Mouse (Mus musculus): ENCODE results near the gene Hoxd1. TPM values are rescaled to one million over a fixed set of nuclear protein-coding genes. Genes with fewer than 3 reads are reported as not detected.
A peak's percentile ranks its signal among the peaks of the same experiment; 100 is the strongest.

Hoxd1 gene
- total RNA-seq, 2 experiments from 2014 or later: not detected

DNA sequence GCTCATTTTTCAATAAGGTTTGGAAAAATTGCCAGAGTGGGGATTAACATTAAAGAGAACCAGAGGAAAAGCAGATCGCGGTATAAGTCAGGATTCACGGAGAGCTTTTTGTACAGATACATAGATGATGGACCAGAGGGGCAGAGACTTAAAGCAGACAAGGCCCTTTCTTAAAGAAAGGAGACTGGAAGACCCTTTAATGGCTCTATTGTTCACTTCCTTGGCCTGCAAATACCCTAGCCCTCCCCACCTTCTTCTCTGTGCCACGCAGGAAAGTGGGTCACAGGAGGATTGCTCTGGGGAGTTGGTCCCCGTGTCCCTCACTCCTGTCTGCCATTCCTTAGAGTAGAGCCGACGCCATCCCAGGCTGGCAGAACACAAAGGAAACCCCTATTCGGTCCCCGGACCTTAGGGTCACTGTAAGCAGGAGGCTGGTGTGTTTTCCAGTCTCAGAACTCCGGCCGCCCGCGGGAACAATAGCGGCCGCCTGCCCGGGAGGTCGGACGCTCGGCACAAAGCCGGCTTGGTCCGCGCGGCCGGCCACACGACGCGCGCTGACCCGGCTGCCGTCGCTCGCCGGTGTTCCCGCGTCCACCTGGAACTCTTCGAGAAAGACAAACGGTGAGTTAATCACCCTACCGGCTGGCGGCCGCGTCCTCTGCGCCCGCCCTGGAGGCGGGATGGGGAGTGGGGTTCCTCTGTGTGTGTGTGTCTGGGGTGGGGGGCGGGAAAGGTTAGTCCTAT is 10.2 kb upstream of the Hoxd1 start:
- no peak overlapping the region for H3K4me3 ChIP-seq
- no peak for TF ChIP-seq CTCF (IDR thresholded peaks at IDR 0.05)
- H3K27ac ChIP-seq: no peak overlapping the region
- no peak for DNase-seq (ENCODE audit: extremely low spot score in 1 of 2, low spot score in 2 of 2)
- intact Hi-C loops (cut with DNase I): no loop called here

- no peak for TF ChIP-seq CTCF (IDR thresholded peaks at IDR 0.05)
These were observed 9.6 kb upstream of the Hoxd1 start for GRCm38 (mm10) chr2:74753175-74753523.

DNA sequence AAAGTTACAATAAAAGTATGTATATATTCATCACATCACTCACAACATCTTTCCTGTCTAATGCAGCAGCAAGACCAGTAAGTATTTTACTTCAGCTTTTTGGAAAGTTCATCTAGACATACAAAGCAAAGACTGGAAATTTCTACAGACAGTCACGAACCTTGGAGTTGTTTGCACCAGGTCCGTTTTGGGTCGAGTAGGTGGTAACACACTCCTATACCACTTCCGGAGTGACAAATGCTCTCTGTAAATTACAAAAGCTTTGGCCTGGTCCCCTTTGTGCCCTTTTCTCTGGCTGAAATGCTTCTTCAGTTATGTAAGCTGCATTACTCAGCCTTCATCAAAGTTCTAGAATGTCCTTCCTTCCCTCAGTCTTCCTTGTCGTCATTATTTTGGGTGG is 9.1 kb upstream of the Hoxd1 start:
- Histone ChIP-seq H3K27ac (no peak overlapping the region), H3K4me3 (no peak overlapping the region)
- no peak for TF ChIP-seq CTCF (IDR thresholded peaks at IDR 0.05)
- intact Hi-C loops (cut with DNase I): no loop called here
- DNase-seq (ENCODE audit: extremely low spot score in 1 of 2, low spot score in 2 of 2): no peak

More at GRCm38 (mm10) chr2:74753175-74753523, 9.6 kb upstream of the Hoxd1 start:
- H3K4me3 ChIP-seq: no peak overlapping the region
- no peak for DNase-seq (ENCODE audit: extremely low spot score in 1 of 2, low spot score in 2 of 2)
- H3K27ac ChIP-seq: no peak overlapping the region
- intact Hi-C loops (cut with DNase I): no loop called here

DNA sequence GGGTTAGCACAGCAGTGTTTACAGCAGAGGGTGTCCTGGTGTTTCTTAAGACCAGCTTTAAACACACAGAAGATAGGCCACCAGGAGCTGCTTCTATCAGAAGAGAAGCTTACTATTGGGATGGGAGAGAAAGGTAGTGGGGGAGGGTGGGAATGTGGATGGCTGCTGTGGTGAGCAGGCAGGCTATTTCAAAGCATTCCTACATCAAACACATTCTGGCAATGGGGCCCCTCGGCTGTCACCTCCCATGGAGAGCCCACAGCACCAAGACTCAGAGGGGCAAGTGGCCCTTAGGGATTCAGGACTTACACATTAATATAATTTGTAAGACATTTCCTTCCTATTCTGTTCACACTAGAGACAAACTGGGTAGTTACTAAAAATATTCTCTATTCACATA is 2.6 kb upstream of the Hoxd1 start:
- intact Hi-C loops (cut with DNase I): no loop called here

DNA sequence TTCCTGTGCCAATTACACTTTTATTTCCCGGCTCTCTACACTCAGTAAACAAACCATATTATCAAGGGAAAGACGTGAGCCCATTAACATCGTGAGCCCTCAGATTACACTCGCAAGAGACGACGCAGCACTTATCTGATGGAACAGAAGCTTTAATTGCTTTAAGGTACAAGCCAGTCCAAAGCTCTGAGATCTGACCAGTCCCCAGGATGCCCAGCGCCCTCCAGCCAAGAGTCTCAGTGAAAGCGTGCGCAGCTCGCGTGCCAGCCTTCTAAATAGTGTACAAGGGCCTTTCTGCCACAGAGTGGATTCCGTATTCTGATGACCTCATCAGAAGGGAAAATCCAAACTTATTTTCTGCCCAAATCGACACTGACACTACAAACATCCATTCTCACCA is 839 bp upstream of the Hoxd1 start:
- no peak for DNase-seq (ENCODE audit: extremely low spot score in 1 of 2, low spot score in 2 of 2)
- Histone ChIP-seq H3K4me3 (no peak overlapping the region), H3K27ac (no peak overlapping the region)
- no peak for TF ChIP-seq CTCF (IDR thresholded peaks at IDR 0.05)
- intact Hi-C loops (cut with DNase I): no loop called here

More for the DNA sequence above, 2.6 kb upstream of the Hoxd1 start:
- no peak overlapping the region for H3K4me3 ChIP-seq
- DNase-seq (ENCODE audit: extremely low spot score in 1 of 2, low spot score in 2 of 2): no peak
- no peak for TF ChIP-seq CTCF (IDR thresholded peaks at IDR 0.05)
- H3K27ac ChIP-seq: no peak overlapping the region

DNA sequence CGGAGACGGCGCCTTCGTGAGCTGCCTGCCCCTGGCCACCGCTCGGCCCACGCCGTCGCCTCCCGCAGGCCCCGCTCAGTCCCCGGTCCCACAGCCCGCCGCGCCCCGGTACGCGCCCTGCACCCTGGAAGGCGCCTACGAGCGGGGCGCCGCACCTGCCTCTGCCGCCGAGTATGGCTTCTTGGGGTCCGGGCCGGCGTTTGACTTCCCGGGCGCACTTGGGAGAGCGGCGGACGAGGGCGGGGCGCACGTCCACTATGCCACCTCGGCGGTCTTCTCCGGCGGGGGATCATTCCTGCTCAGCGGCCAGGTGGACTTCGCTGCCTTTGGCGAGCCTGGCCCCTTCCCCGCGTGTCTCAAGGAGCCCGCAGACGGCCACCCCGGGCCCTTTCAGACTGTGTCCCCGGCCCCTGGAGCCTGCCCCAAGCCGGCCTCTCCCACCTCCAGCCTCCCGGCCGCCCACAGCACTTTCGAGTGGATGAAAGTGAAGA is 510 bp downstream of the Hoxd1 start:
- no peak for DNase-seq (ENCODE audit: extremely low spot score in 1 of 2, low spot score in 2 of 2)
- no peak for TF ChIP-seq CTCF (IDR thresholded peaks at IDR 0.05)
- intact Hi-C loops (cut with DNase I): no loop called here
- H3K27ac ChIP-seq: no peak overlapping the region
- peak overlapping the region; percentile 46 for H3K4me3 ChIP-seq

DNA sequence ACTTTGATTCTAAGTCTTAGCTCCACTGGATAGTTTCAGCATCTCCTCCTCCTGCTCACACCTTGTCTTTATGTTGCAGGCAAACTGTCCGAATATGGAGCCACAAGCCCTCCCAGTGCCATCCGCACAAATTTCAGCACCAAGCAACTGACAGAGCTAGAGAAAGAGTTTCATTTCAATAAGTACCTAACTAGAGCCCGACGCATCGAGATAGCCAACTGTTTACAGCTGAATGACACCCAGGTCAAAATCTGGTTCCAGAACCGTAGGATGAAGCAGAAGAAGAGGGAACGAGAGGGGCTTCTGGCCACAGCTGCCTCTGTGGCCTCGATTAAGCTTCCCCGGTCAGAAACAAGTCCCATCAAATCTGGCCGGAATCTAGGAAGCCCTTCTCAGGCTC is 1.2 kb downstream of the Hoxd1 start:
- no peak overlapping the region for H3K27ac ChIP-seq
- intact Hi-C loops (cut with DNase I): no loop called here
- H3K4me3 ChIP-seq: no peak overlapping the region
- no peak for DNase-seq (ENCODE audit: extremely low spot score in 1 of 2, low spot score in 2 of 2)
- TF ChIP-seq CTCF (IDR thresholded peaks at IDR 0.05): no peak

DNA sequence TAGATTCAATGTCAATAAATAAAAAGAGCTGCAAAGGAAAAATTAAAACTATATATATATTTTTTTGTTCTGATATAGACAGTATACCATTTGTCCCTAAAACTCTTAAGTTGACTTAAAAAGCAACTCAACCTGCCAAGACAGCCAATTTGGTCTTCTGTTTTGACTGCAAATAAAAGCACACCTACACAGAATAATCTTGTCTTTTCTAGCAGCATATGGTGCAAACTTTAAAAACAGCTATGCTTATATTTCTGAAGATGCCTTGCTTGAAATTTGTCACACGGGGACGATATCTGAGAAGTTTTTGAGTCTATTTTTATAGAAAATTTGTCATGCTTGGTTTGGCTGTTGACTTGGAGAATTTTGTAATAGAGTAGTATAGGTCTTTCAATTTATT is 11.6 kb downstream of the Hoxd1 start:
- Histone ChIP-seq H3K4me3 (no peak overlapping the region), H3K27ac (no peak overlapping the region)
- intact Hi-C loops (cut with DNase I): loop anchor here (5.0 kb wide), 1 partner anchor 48 kb away; no protein-coding TSS in a partner anchor
- TF ChIP-seq CTCF (IDR thresholded peaks at IDR 0.05): no peak
- DNase-seq (ENCODE audit: extremely low spot score in 1 of 2, low spot score in 2 of 2): no peak

- no peak for DNase-seq (ENCODE audit: extremely low spot score in 1 of 2, low spot score in 2 of 2)
- intact Hi-C loops (cut with DNase I): no loop called here
These were observed 14.9 kb downstream of the Hoxd1 start for GRCm38 (mm10) chr2:74777536-74778275.

GRCm38 (mm10) chr2:74781386-74781785 is 18.6 kb downstream of the Hoxd1 start:
- intact Hi-C loops (cut with DNase I): no loop called here
- H3K27ac ChIP-seq: no peak overlapping the region
- no peak for DNase-seq (ENCODE audit: extremely low spot score in 1 of 2, low spot score in 2 of 2)
- H3K4me3 ChIP-seq: no peak overlapping the region
- no peak for TF ChIP-seq CTCF (IDR thresholded peaks at IDR 0.05)

More at GRCm38 (mm10) chr2:74777536-74778275, 14.9 kb downstream of the Hoxd1 start:
- Histone ChIP-seq H3K4me3 (no peak overlapping the region), H3K27ac (no peak overlapping the region)
- no peak for TF ChIP-seq CTCF (IDR thresholded peaks at IDR 0.05)

DNA sequence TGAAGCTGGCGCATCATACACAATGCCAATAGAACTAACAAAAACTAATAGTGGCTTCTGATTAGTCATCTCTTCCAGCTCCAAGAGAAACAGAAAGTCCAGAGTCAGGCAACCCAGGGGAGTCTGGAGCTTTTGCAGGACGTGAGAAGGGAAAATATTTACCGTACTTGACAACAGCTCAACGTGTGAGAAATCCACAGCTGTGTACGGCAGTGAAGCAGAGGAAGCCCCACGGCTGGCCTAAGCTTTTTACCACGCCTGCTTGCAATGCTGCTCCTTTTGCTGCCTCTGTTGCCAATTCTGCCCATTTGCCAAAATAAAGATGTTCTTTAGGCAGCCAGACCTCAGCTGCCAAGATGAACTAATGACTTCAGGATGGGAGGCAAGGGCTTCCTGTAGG is 32.8 kb downstream of the Hoxd1 start:
- no peak for TF ChIP-seq CTCF (IDR thresholded peaks at IDR 0.05)
- intact Hi-C loops (cut with DNase I): no loop called here
- H3K27ac ChIP-seq: no peak overlapping the region
- H3K4me3 ChIP-seq: no peak overlapping the region
- no peak for DNase-seq (ENCODE audit: extremely low spot score in 1 of 2, low spot score in 2 of 2)

- H3K4me3 ChIP-seq: no peak overlapping the region
- TF ChIP-seq CTCF (IDR thresholded peaks at IDR 0.05): no peak
- DNase-seq (ENCODE audit: extremely low spot score in 1 of 2, low spot score in 2 of 2): no peak
- intact Hi-C loops (cut with DNase I): no loop called here
- H3K27ac ChIP-seq: no peak overlapping the region
These were observed 45.7 kb downstream of the Hoxd1 start for GRCm38 (mm10) chr2:74808431-74808830.

Small RNAs within 50 kb of the gene (microRNA-seq; reads per million reads assigned to microRNA genes)
- gene Mir10b: 12.4 to 26.8 reads per million in 2 experiments

Other genes starting within 250 kb of the Hoxd1 start
- gene Lnpk, start 183.5 kb upstream of the Hoxd1 start, total RNA-seq (2021): 10 to 100 TPM; 73.0 to 75.9 TPM
- not detected for gene Evx2, start 103.4 kb upstream of the Hoxd1 start, total RNA-seq (2021)
- not detected for gene Hoxd13, start 94.7 kb upstream of the Hoxd1 start, total RNA-seq (2021)
- not detected for gene Hoxd12, start 88.0 kb upstream of the Hoxd1 start, total RNA-seq (2021)
- gene Hoxd11, start 83.4 kb upstream of the Hoxd1 start, total RNA-seq (2021): not detected
- gene Hoxd10, start 71.1 kb upstream of the Hoxd1 start, total RNA-seq (2021): not detected
- not detected for gene Hoxd9, start 65.3 kb upstream of the Hoxd1 start, total RNA-seq (2021)
- gene Hoxd8, start 58.4 kb upstream of the Hoxd1 start, total RNA-seq (2021): not detected
- not detected for gene Hoxd3, start 51.1 kb upstream of the Hoxd1 start, total RNA-seq (2021)
- gene Hoxd4, start 51.1 kb upstream of the Hoxd1 start, total RNA-seq (2021): not detected
- gene Gm28230, start 36.3 kb upstream of the Hoxd1 start, total RNA-seq (2021): not detected
- gene Mtx2, start 62.8 kb downstream of the Hoxd1 start, total RNA-seq (2021): 10 to 100 TPM; 46.8 to 48.5 TPM